Mouse (Mus musculus) embryonic facial prominence, embryonic 12.5 days (tissue): ENCODE data around the gene Prr5l. TPM values are rescaled to one million over a fixed set of nuclear protein-coding genes. Genes with fewer than 3 reads are reported as not detected.
A peak's percentile ranks its signal among the peaks of the same experiment; 100 is the strongest.

ENCODE experiments used
- ATAC-seq: fragments of 200-750 bp; cut with Nextera tagmentation; 2 replicates; pipeline ENCODE4 v1.8.0; 2017; ENCODE audit not compliant: insufficient number of reproducible peaks, insufficient read depth, low FRiP score, low TSS enrichment
- H3K27ac ChIP-seq: fragments of 300-500 bp; sonication (generic); 2 replicates; pipeline ENCODE4 v1.5.1; 2016; ENCODE audit warnings: mild to moderate bottlenecking
- H3K27me3 ChIP-seq: fragments of 300-500 bp; sonication (generic); 2 replicates; pipeline ENCODE4 v1.6.1; 2016; ENCODE audit warnings: mild to moderate bottlenecking, moderate library complexity
- H3K36me3 ChIP-seq: fragments of 300-500 bp; sonication (generic); 2 replicates; pipeline ENCODE4 v1.6.1; 2016; ENCODE audit warnings: mild to moderate bottlenecking
- H3K4me1 ChIP-seq: fragments of 300-500 bp; sonication (generic); 2 replicates; pipeline ENCODE4 v1.6.1; 2016
- H3K4me2 ChIP-seq: fragments of 300-500 bp; sonication (generic); replicated peaks from 2 replicates; pipeline ENCODE4 v1.6.1; 2016; ENCODE audit warnings: mild to moderate bottlenecking, moderate library complexity
- H3K4me3 ChIP-seq: fragments of 300-500 bp; sonication (generic); 2 replicates; pipeline ENCODE4 v1.5.1; 2016; ENCODE audit warnings: mild to moderate bottlenecking
- H3K9ac ChIP-seq: fragments of 300-500 bp; sonication (generic); 2 replicates; pipeline ENCODE4 v1.6.1; 2016; ENCODE audit warnings: mild to moderate bottlenecking, moderate library complexity
- H3K9me3 ChIP-seq: fragments of 300-500 bp; sonication (generic); 2 replicates; pipeline ENCODE4 v1.6.1; 2016; ENCODE audit warnings: mild to moderate bottlenecking, moderate library complexity
- whole genome bisulfite sequencing: fragments of 180-500 bp; shearing (Covaris S2); methylation state at CpG from one replicate; pipeline ENCODE4 v1.1.7; 2016; 5-methylcytosine and 5-hydroxymethylcytosine counted together
- polyA plus RNA-seq: library from polyadenylated mRNA; unstranded; fragments of >200 nt; fragmentation: Nextera tagmentation; extraction: Ambion mirVana; gene quantifications from 2 replicates; pipeline ENCODE4 v1.2.1, GENCODE M21; 2016

The Prr5l gene
- polyA plus RNA-seq, 1 experiment from 2014 or later = 21.4 TPM

- WGBS = 50% methylated on average over 5 of the region's 5 CpGs
- no peak overlapping the region for H3K4me2 ChIP-seq
- H3K4me3 ChIP-seq = no peak overlapping the region
- no peaks in the 10 kb centered on the region for H3K9me3 ChIP-seq
- H3K36me3 ChIP-seq = no peaks in the 10 kb centered on the region
- H3K27ac ChIP-seq = no peak overlapping the region
- no peaks in the 10 kb centered on the region for H3K27me3 ChIP-seq
- peaks cover 6% of the 10 kb centered on the region; the same call in 1 of the 2 replicates for H3K4me1 ChIP-seq
- no peak for ATAC-seq
- H3K9ac ChIP-seq = no peak overlapping the region
These were observed 54.7 kb downstream of the Prr5l start for GRCm38 (mm10) chr2:101828057-101828643.

- Histone ChIP-seq H3K9me3 (no peaks in the 10 kb centered on the region), H3K27ac (no peak overlapping the region), H3K4me3 (no peak overlapping the region), H3K4me1 (peaks cover 10% of the 10 kb centered on the region; the same call in 1 of the 2 replicates), H3K9ac (no peak overlapping the region), H3K27me3 (no peaks in the 10 kb centered on the region), H3K36me3 (no peaks in the 10 kb centered on the region), H3K4me2 (no peak overlapping the region)
- ATAC-seq = no peak
- WGBS = 37% methylated on average over 5 of the region's 5 CpGs
These were observed 55.2 kb downstream of the Prr5l start for GRCm38 (mm10) chr2:101827626-101828025.

- Histone ChIP-seq H3K27ac (no peak overlapping the region), H3K36me3 (no peaks in the 10 kb centered on the region), H3K4me1 (peaks cover 12% of the 10 kb centered on the region; the same call in 1 of the 2 replicates), H3K4me2 (no peak overlapping the region), H3K4me3 (no peak overlapping the region), H3K9ac (no peak overlapping the region), H3K9me3 (no peaks in the 10 kb centered on the region), H3K27me3 (no peaks in the 10 kb centered on the region)
- 75% methylated on average over 3 of the region's 3 CpGs for whole genome bisulfite sequencing
- no peak for ATAC-seq
These were observed 55.8 kb downstream of the Prr5l start for GRCm38 (mm10) chr2:101826950-101827600.

DNA sequence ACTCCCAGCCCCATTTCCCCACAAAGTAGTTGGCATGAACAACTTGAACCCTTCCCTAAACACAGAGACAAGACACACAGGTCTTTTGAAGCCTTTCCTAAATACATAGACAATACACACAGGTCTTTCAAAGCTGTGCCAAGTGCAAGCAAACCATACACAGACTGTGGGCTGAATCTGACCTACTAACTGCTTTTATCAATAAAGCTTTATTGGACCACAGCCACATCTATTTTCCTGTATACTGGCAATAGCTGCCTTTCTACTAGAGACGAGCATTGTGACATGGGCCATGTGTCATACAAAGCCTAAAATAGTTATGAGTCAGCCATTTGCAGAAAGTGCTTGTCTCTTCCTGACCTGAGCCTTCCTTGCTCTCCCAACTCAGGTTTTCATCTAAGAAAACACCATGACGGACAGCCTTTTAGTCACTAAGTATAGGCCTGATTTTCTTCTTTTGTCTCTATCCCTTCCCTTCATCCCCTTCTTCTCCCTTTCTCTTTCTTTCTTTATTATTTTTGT is 56.6 kb downstream of the Prr5l start:
- Histone ChIP-seq H3K9me3 (no peaks in the 10 kb centered on the region), H3K4me2 (no peak overlapping the region), H3K9ac (no peak overlapping the region), H3K27ac (no peak overlapping the region), H3K4me3 (no peak overlapping the region), H3K36me3 (no peaks in the 10 kb centered on the region), H3K27me3 (no peaks in the 10 kb centered on the region), H3K4me1 (peaks cover 12% of the 10 kb centered on the region; the same call in 1 of the 2 replicates)
- ATAC-seq = no peak
- 80% methylated on average over 2 of the region's 2 CpGs for WGBS

DNA sequence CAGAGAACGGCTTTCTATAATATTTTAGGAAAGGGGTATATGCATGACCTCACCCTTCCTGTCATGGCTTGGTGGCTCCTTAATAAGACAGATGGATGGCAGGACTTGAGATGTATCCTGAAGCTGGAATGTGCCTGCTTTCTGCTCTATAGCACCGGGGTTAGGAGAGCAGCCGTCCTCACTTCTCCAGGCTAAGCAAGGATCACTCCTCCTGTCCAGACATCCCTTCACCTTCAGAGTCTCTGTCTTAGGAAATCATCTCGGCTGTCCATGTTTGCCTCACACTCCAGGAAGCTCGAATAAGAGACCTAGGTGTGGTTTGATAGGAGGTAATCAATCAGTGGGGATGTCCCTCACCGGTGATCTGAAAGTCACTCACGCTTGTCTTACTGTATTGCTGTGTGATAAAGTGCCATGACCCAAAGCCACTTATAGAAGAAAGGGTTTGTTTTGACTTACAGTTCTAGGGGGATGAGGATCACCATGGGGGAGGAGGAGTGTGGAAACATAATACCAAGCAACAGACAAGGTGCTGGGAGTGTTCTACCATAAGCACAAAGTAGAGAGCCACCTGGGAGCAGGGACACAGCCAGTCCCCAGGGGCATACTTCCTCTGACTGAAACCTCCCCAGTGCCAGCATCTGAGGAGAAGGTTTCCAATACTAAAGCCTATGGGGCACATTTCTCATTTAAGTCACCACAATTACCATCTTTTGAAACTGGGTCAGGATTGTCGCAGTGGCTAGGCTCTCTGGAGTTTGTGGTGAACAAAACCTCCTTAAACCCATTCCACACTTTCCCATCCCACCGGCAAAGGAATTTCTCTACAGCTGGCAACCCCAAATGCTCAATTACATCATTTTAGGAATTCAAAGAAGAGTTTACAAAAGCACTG is 57.4 kb downstream of the Prr5l start:
- Histone ChIP-seq H3K27me3 (no peaks in the 10 kb centered on the region), H3K9me3 (no peaks in the 10 kb centered on the region), H3K27ac (no peak overlapping the region), H3K4me3 (no peak overlapping the region), H3K9ac (no peak overlapping the region), H3K36me3 (no peaks in the 10 kb centered on the region), H3K4me1 (peaks cover 9% of the 10 kb centered on the region; the same call in 1 of the 2 replicates), H3K4me2 (no peak overlapping the region)
- no peak for ATAC-seq
- 80% methylated on average over 9 of the region's 9 CpGs for WGBS

DNA sequence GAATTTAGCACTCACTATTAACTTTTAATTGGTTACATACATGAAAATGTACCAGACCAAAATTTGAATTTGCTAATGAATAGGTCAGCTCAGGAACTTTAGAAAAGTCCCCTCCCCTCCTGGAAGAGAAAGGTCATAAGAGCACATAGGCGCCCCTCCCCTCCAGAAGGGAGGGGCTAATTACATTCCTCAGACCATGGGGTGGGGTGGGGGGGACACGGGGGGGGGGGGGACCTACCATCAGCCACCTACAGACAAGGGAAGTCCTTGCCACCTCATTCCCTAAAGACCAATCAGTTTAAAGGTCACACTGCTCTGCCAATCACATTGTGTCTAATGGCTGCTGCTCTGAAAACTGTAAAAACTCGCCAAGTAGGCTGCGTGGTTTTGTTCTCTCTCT is 59.0 kb downstream of the Prr5l start:
- WGBS = 52% methylated on average over 3 of the region's 4 CpGs
- Histone ChIP-seq H3K4me3 (no peak overlapping the region), H3K9me3 (no peaks in the 10 kb centered on the region)

GRCm38 (mm10) chr2:101822785-101823184 is 60.0 kb downstream of the Prr5l start:
- WGBS = 81% methylated on average over 13 of the region's 13 CpGs
- Histone ChIP-seq H3K27ac (0 out of 2 replicates have a peak overlapping the region, but pooled peaks have one; percentile 3), H3K36me3 (no peaks in the 10 kb centered on the region)

More for the DNA sequence above, 59.0 kb downstream of the Prr5l start:
- Histone ChIP-seq H3K4me1 (0 out of 2 replicates have a peak, but pooled peaks cover 6% of the 10 kb centered on the region), H3K27ac (no peak overlapping the region), H3K9ac (no peak overlapping the region), H3K36me3 (no peaks in the 10 kb centered on the region), H3K4me2 (no peak overlapping the region), H3K27me3 (no peaks in the 10 kb centered on the region)
- no peak for ATAC-seq

DNA sequence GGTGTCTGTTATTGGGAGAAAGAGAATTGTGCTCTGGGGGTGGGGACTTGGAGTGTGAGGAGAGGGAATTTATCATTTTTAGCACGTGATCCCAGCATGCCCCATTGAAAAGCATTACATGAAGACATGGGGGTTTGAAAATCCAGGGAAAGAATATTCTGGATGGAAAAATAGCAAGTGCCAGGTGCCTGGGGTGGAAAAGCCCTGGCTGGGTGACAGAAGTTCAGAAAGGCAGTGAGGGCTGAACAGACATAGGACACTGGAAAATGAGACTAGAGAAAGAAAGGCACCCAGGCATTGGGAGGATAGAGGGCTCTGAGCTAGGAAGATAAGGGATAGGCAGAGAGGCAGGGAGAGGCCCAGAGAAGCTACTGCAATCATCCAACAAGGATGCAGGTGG is 62.0 kb downstream of the Prr5l start:
- H3K4me1 ChIP-seq = peaks cover 9% of the 10 kb centered on the region; the same call in 1 of the 2 replicates
- H3K9me3 ChIP-seq = no peaks in the 10 kb centered on the region
- no peak overlapping the region for H3K4me2 ChIP-seq
- 75% methylated on average over 1 of the region's 1 CpGs for WGBS
- no peak for ATAC-seq
- H3K4me3 ChIP-seq = no peak overlapping the region
- no peak overlapping the region for H3K27ac ChIP-seq
- H3K27me3 ChIP-seq = no peaks in the 10 kb centered on the region
- no peaks in the 10 kb centered on the region for H3K36me3 ChIP-seq
- H3K9ac ChIP-seq = no peak overlapping the region

More at GRCm38 (mm10) chr2:101822785-101823184, 60.0 kb downstream of the Prr5l start:
- Histone ChIP-seq H3K4me1 (0 out of 2 replicates have a peak, but pooled peaks cover 6% of the 10 kb centered on the region), H3K9me3 (no peaks in the 10 kb centered on the region), H3K9ac (no peak overlapping the region), H3K4me2 (no peak overlapping the region), H3K4me3 (no peak overlapping the region), H3K27me3 (no peaks in the 10 kb centered on the region)
- ATAC-seq = no peak

DNA sequence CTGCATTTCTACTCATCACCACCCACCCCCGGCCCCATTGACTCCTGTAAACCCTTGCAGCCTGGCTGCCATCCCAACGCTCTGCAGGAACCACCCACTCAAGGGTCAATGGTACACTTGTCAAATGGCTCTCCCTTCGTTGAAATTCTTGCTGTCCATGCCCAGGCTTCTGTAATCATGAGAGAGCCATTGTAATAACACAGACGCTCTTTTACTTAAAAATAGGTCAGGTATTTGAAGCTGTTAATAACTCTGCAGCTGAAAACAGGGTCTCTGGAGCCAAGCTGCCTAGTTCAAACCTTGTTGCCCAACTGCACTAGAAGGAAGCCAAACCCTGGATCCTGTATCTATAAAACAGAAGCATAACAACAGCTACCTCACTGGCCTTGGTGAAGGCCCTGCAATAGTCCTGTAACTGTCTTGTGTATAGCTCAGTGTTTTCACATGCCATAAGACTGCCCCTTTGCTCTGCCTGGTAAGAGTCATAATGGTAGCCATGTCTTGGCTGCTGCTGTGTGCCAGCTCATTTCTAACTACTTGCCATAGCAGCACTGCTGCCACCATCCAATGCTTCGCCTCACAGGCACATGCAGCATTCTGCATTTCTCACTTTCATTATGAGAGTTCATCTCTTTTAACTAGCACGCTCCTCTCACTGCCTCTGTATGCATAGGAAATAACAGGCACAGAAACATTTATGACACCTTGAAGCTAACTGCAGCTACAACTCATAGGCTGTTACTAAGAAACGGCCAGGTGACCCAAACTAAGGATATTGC is 63.7 kb downstream of the Prr5l start:
- ATAC-seq = no peak
- no peak overlapping the region for H3K4me3 ChIP-seq
- no peaks in the 10 kb centered on the region for H3K9me3 ChIP-seq
- no peak overlapping the region for H3K27ac ChIP-seq
- H3K4me2 ChIP-seq = no peak overlapping the region
- no peaks in the 10 kb centered on the region for H3K27me3 ChIP-seq
- peaks cover 21% of the 10 kb centered on the region for H3K4me1 ChIP-seq
- WGBS = 75% methylated on average over 7 of the region's 7 CpGs
- no peak overlapping the region for H3K9ac ChIP-seq
- no peaks in the 10 kb centered on the region for H3K36me3 ChIP-seq

GRCm38 (mm10) chr2:101816646-101817308 is 66.0 kb downstream of the Prr5l start:
- H3K9me3 ChIP-seq = no peaks in the 10 kb centered on the region
- no peak overlapping the region for H3K27ac ChIP-seq
- no peak overlapping the region for H3K9ac ChIP-seq
- H3K36me3 ChIP-seq = no peaks in the 10 kb centered on the region
- H3K4me3 ChIP-seq = no peak overlapping the region
- 67% methylated on average over 3 of the region's 3 CpGs for WGBS
- no peak; the same call in 1 of the 2 replicates for ATAC-seq
- H3K27me3 ChIP-seq = no peaks in the 10 kb centered on the region
- H3K4me1 ChIP-seq = peaks cover 18% of the 10 kb centered on the region
- no peak overlapping the region for H3K4me2 ChIP-seq
